Mouse (Mus musculus) myocyte (in vitro differentiated cells): ENCODE results near the gene Ldhd.

Experiments used
- CEBPB ChIP-seq: IDR thresholded peaks from 2 replicates; pipeline ENCODE4 v1.6.1; 2011; ENCODE audit warnings: mild to moderate bottlenecking, moderate library complexity; ENCODE audit not compliant: poor library complexity, insufficient read depth, severe bottlenecking
- E2F4 ChIP-seq: IDR thresholded peaks from one replicate; pipeline ENCODE4 v1.6.1; 2011; ENCODE audit warnings: mild to moderate bottlenecking, control low read depth, moderate library complexity; ENCODE audit not compliant: insufficient read depth
- MAX ChIP-seq: IDR thresholded peaks from one replicate; pipeline ENCODE4 v1.6.1; 2011; ENCODE audit warnings: low read depth, mild to moderate bottlenecking, control low read depth
- MYOD1 ChIP-seq, 3 experiments: IDR thresholded peaks; one replicate each; pipeline ENCODE4 v1.6.1; 2011; ENCODE audit warnings: control low read depth in 2 of 3, low read depth in 2 of 3, mild to moderate bottlenecking in 2 of 3, moderate library complexity in 1 of 3; ENCODE audit not compliant: insufficient read length in 2 of 3, control insufficient read depth in 1 of 3
- MYOG ChIP-seq, 3 experiments: IDR thresholded peaks; one replicate each; pipeline ENCODE4 v1.6.1; 2011; ENCODE audit warnings: control low read depth in 2 of 3, low read depth in 2 of 3, mild to moderate bottlenecking in 2 of 3; ENCODE audit not compliant: insufficient read length in 2 of 3, control insufficient read depth in 1 of 3, insufficient read depth in 1 of 3
- POLR2A ChIP-seq: IDR thresholded peaks from one replicate; pipeline ENCODE4 v1.6.1; 2011; ENCODE audit warnings: low read depth, mild to moderate bottlenecking, control low read depth, moderate library complexity; ENCODE audit not compliant: insufficient read length
- POLR2AphosphoS2 ChIP-seq: IDR thresholded peaks from one replicate; pipeline ENCODE4 v1.6.1; 2011; ENCODE audit warnings: low read depth, control low read depth; ENCODE audit not compliant: insufficient read length
- REST ChIP-seq: IDR thresholded peaks from one replicate; pipeline ENCODE4 v1.6.1; 2011; ENCODE audit warnings: mild to moderate bottlenecking, control low read depth, moderate library complexity; ENCODE audit not compliant: insufficient read depth, insufficient read length
- TCF12 ChIP-seq: IDR thresholded peaks from one replicate; pipeline ENCODE4 v1.6.1; 2011; ENCODE audit warnings: mild to moderate bottlenecking, control low read depth; ENCODE audit not compliant: poor library complexity, insufficient read depth, severe bottlenecking
- USF1 ChIP-seq: IDR thresholded peaks from one replicate; pipeline ENCODE4 v1.6.1; 2011; ENCODE audit warnings: low read depth, mild to moderate bottlenecking, control low read depth, moderate library complexity

- TF ChIP-seq POLR2A (no peak), POLR2AphosphoS2 (no peak), MYOD1 (IDR thresholded peaks at IDR 0.05; ENCODE audit: control insufficient read depth in 1 of 3, insufficient read length in 2 of 3, low read depth in 2 of 3) (no peak), REST (no peak), MAX (no peak), TCF12 (no peak), CEBPB (no peak), USF1 (no peak), MYOG (IDR thresholded peaks at IDR 0.05; ENCODE audit: control insufficient read depth in 1 of 3, insufficient read depth in 1 of 3, insufficient read length in 2 of 3, low read depth in 2 of 3) (no peak), E2F4 (no peak)
Observed at GRCm38 (mm10) chr8:111617812-111618211, 12.4 kb downstream of the Ldhd start.
